Mouse (Mus musculus): Measurements from ENCODE around the gene Ccr10. TPM values are rescaled to one million over a fixed set of nuclear protein-coding genes. Genes with fewer than 3 reads are reported as not detected.

Gene Ccr10
- polyA plus RNA-seq, 1 experiment from 2014 or later = 0.13 TPM

GRCm38 (mm10) chr11:101184984-101185383 lies 9.7 kb upstream of the Ccr10 start:
- ATAC-seq (ENCODE audit: insufficient number of reproducible peaks, low FRiP score, low TSS enrichment, low read depth) (no peak), DNase-seq (ENCODE audit: low spot score) (no peak)
- 86% methylated on average over 12 of the region's 12 CpGs for WGBS
- peaks cover 7% of the 10 kb centered on the region for H3K4me1 ChIP-seq (ENCODE audit: control insufficient read depth, insufficient read depth, low read length)
- H3K27me3 ChIP-seq (ENCODE audit: control insufficient read depth, insufficient read depth, low read length) = no peaks in the 10 kb centered on the region
- no peak overlapping the region for H3K4me3 ChIP-seq (ENCODE audit: low read depth, low read length)
- H3K9me3 ChIP-seq (ENCODE audit: control insufficient read depth, low read length) = no peaks in the 10 kb centered on the region
- no peak overlapping the region for H3K4me2 ChIP-seq (ENCODE audit: low read depth, severe bottlenecking)
- no peak overlapping the region for H3K27ac ChIP-seq (replicated peaks; ENCODE audit: low read depth, low read length)
- H3K36me3 ChIP-seq (ENCODE audit: control insufficient read depth, insufficient read depth, low read length) = no peaks in the 10 kb centered on the region; the same call in 1 of the 2 replicates
- H3K9ac ChIP-seq (ENCODE audit: low read length) = no peak overlapping the region

DNA sequence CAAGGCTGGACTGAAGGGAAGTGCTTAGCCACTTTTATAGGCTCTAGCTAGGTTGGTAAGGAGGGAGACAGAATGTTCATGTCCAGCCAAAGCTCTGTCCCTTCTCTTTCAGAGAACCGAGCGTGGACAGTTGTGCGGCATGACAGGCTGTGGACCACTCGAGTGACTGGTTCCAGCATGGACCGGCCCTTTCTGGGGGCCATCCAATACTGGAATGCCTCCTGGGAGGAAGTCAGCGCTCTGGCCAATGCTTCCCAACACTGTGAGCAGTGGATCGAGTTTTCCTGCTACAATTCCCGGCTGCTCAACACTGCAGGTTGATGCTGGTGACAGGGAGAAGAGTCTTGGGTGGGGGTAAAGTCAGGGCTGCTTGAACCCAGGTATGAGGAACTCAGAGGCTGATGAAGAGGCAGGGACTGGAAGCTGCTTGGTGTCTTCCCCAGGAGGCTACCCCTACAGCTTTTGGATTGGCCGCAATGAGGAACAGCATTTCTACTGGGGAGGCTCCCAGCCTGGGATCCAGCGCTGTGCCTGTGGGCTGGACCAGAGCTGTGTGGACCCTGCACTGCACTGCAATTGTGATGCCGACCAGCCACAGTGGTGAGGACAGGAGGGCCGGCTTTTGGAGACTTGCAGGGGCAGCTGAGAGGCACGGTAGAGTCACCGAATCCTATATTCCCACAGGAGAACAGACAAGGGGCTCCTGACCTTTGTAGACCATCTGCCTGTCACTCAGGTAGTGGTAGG lies 7.7 kb upstream of the Ccr10 start:
- Histone ChIP-seq H3K4me2 (ENCODE audit: low read depth, severe bottlenecking) (no peak overlapping the region), H3K4me3 (ENCODE audit: low read depth, low read length) (no peak overlapping the region), H3K36me3 (ENCODE audit: control insufficient read depth, insufficient read depth, low read length) (no peaks in the 10 kb centered on the region; the same call in 1 of the 2 replicates), H3K9ac (ENCODE audit: low read length) (no peak overlapping the region), H3K4me1 (ENCODE audit: control insufficient read depth, insufficient read depth, low read length) (no peaks in the 10 kb centered on the region), H3K9me3 (ENCODE audit: control insufficient read depth, low read length) (no peaks in the 10 kb centered on the region), H3K27ac (replicated peaks; ENCODE audit: low read depth, low read length) (no peak overlapping the region), H3K27me3 (ENCODE audit: control insufficient read depth, insufficient read depth, low read length) (peaks cover 3% of the 10 kb centered on the region)
- ATAC-seq (ENCODE audit: insufficient number of reproducible peaks, low FRiP score, low TSS enrichment, low read depth) (no peak), DNase-seq (ENCODE audit: low spot score) (no peak)
- WGBS = 82% methylated on average over 14 of the region's 14 CpGs

DNA sequence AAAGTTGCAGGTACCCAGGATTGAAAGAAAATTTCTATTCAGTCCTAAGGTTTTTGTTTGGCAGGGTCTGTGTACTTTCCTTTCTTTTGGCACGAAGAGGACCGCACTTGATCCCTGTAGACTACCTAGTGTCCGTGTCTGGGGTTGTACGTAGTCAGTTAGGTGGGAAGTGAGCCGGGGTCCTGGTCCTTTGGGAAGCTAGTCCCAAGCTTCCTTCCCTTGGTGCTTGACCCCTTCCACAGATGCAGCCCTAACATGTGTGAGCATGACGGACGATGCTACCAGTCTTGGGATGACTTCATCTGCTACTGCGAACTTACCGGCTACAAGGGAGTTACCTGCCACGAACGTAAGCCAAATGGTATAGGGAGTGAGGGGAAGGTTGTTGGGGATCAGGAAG lies 6.7 kb upstream of the Ccr10 start:
- no peaks in the 10 kb centered on the region for H3K9me3 ChIP-seq (ENCODE audit: control insufficient read depth, low read length)
- H3K4me3 ChIP-seq (ENCODE audit: low read depth, low read length) = no peak overlapping the region
- 92% methylated on average over 11 of the region's 11 CpGs for WGBS
- H3K9ac ChIP-seq (ENCODE audit: low read length) = no peak overlapping the region
- peaks cover 13% of the 10 kb centered on the region for H3K27me3 ChIP-seq (ENCODE audit: control insufficient read depth, insufficient read depth, low read length)
- DNase-seq (ENCODE audit: low spot score) (no peak), ATAC-seq (ENCODE audit: insufficient number of reproducible peaks, low FRiP score, low TSS enrichment, low read depth) (no peak)
- no peaks in the 10 kb centered on the region; the same call in 1 of the 2 replicates for H3K4me1 ChIP-seq (ENCODE audit: control insufficient read depth, insufficient read depth, low read length)
- no peak overlapping the region for H3K27ac ChIP-seq (replicated peaks; ENCODE audit: low read depth, low read length)
- no peaks in the 10 kb centered on the region; the same call in 1 of the 2 replicates for H3K36me3 ChIP-seq (ENCODE audit: control insufficient read depth, insufficient read depth, low read length)
- no peak overlapping the region for H3K4me2 ChIP-seq (ENCODE audit: low read depth, severe bottlenecking)

DNA sequence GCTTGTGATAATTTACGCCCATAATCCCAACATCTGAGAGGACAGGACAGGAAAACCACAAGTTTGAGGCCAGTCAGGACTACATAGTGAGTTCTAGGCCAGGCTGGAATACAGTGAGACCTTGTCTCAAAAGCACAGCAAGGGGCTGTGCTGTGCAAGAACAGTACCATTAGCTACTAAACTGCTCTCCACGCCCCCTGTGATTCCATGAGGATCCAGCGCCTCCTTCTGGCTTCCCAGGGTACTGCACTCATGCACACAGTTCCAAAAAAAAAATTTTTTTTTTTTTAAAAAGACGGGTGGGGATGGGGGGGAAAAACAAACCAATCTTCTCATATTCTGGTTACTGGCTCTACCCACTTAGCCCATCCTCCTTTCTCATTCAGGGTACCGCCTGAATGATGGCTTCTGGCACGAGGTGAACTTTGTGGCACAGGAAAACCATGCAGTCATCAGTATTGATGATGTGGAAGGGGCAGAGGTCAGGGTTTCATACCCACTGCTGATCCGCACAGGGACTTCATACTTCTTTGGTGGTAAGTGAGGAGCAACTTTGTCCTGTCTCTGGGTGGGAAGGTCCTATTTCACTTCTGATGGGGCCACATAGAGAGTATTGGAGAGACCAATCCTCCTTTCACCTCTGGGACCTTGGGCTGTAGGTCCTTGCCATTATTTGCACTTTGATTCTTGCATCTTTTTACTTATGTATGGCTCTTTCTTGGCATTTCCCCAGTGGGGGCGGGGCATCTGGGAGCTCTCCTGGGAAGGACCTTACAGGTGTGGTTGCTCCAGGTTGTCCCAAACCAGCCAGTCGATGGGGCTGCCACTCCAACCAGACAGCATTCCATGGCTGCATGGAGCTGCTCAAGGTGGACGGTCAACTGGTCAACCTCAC lies 5.8 kb upstream of the Ccr10 start:
- peaks cover 22% of the 10 kb centered on the region for H3K27me3 ChIP-seq (ENCODE audit: control insufficient read depth, insufficient read depth, low read length)
- no peak overlapping the region for H3K27ac ChIP-seq (replicated peaks; ENCODE audit: low read depth, low read length)
- WGBS = 43% methylated on average over 10 of the region's 10 CpGs
- no peaks in the 10 kb centered on the region for H3K9me3 ChIP-seq (ENCODE audit: control insufficient read depth, low read length)
- no peak overlapping the region for H3K4me3 ChIP-seq (ENCODE audit: low read depth, low read length)
- no peaks in the 10 kb centered on the region; the same call in 1 of the 2 replicates for H3K36me3 ChIP-seq (ENCODE audit: control insufficient read depth, insufficient read depth, low read length)
- H3K9ac ChIP-seq (ENCODE audit: low read length) = no peak overlapping the region
- no peaks in the 10 kb centered on the region; the same call in 1 of the 2 replicates for H3K4me1 ChIP-seq (ENCODE audit: control insufficient read depth, insufficient read depth, low read length)
- no peak for ATAC-seq (ENCODE audit: insufficient number of reproducible peaks, low FRiP score, low TSS enrichment, low read depth)
- peak; percentile 84 for DNase-seq (ENCODE audit: low spot score)
- H3K4me2 ChIP-seq (ENCODE audit: low read depth, severe bottlenecking) = no peak overlapping the region

GRCm38 (mm10) chr11:101180261-101180660 lies 5.0 kb upstream of the Ccr10 start:
- Histone ChIP-seq H3K27me3 (ENCODE audit: control insufficient read depth, insufficient read depth, low read length) (peaks cover 30% of the 10 kb centered on the region), H3K27ac (replicated peaks; ENCODE audit: low read depth, low read length) (no peak overlapping the region)
- 68% methylated on average over 17 of the region's 17 CpGs for WGBS

GRCm38 (mm10) chr11:101179306-101179705 lies 4.1 kb upstream of the Ccr10 start:
- WGBS = 83% methylated on average over 15 of the region's 15 CpGs
- H3K27ac ChIP-seq (replicated peaks; ENCODE audit: low read depth, low read length) = no peak overlapping the region
- H3K9me3 ChIP-seq (ENCODE audit: control insufficient read depth, low read length) = no peaks in the 10 kb centered on the region
- H3K27me3 ChIP-seq (ENCODE audit: control insufficient read depth, insufficient read depth, low read length) = peaks cover 39% of the 10 kb centered on the region
- H3K36me3 ChIP-seq (ENCODE audit: control insufficient read depth, insufficient read depth, low read length) = no peaks in the 10 kb centered on the region; the same call in 1 of the 2 replicates
- H3K4me2 ChIP-seq (ENCODE audit: low read depth, severe bottlenecking) = no peak overlapping the region
- H3K9ac ChIP-seq (ENCODE audit: low read length) = no peak overlapping the region
- no peak overlapping the region for H3K4me3 ChIP-seq (ENCODE audit: low read depth, low read length)
- ATAC-seq (ENCODE audit: insufficient number of reproducible peaks, low FRiP score, low TSS enrichment, low read depth) (no peak), DNase-seq (ENCODE audit: low spot score) (no peak)
- H3K4me1 ChIP-seq (ENCODE audit: control insufficient read depth, insufficient read depth, low read length) = peaks cover 4% of the 10 kb centered on the region; the same call in 1 of the 2 replicates

More at GRCm38 (mm10) chr11:101180261-101180660, 5.0 kb upstream of the Ccr10 start:
- Histone ChIP-seq H3K4me1 (ENCODE audit: control insufficient read depth, insufficient read depth, low read length) (peaks cover under 1% of the 10 kb centered on the region; the same call in 1 of the 2 replicates), H3K9ac (ENCODE audit: low read length) (no peak overlapping the region), H3K9me3 (ENCODE audit: control insufficient read depth, low read length) (no peaks in the 10 kb centered on the region), H3K36me3 (ENCODE audit: control insufficient read depth, insufficient read depth, low read length) (no peaks in the 10 kb centered on the region; the same call in 1 of the 2 replicates), H3K4me3 (ENCODE audit: low read depth, low read length) (no peak overlapping the region), H3K4me2 (ENCODE audit: low read depth, severe bottlenecking) (no peak overlapping the region)
- ATAC-seq (ENCODE audit: insufficient number of reproducible peaks, low FRiP score, low TSS enrichment, low read depth) (no peak), DNase-seq (ENCODE audit: low spot score) (no peak)

- peaks cover 46% of the 10 kb centered on the region for H3K27me3 ChIP-seq (ENCODE audit: control insufficient read depth, insufficient read depth, low read length)
- H3K4me1 ChIP-seq (ENCODE audit: control insufficient read depth, insufficient read depth, low read length) = peaks cover 10% of the 10 kb centered on the region; the same call in 1 of the 2 replicates
- no peak overlapping the region for H3K9ac ChIP-seq (ENCODE audit: low read length)
- H3K4me2 ChIP-seq (ENCODE audit: low read depth, severe bottlenecking) = no peak overlapping the region
- no peak for ATAC-seq (ENCODE audit: insufficient number of reproducible peaks, low FRiP score, low TSS enrichment, low read depth)
- H3K4me3 ChIP-seq (ENCODE audit: low read depth, low read length) = 0 out of 2 replicates have a peak overlapping the region, but pooled peaks have one; percentile 2
- DNase-seq (ENCODE audit: low spot score) = no peak
- no peaks in the 10 kb centered on the region; the same call in 1 of the 2 replicates for H3K36me3 ChIP-seq (ENCODE audit: control insufficient read depth, insufficient read depth, low read length)
- 53% methylated on average over 36 of the region's 36 CpGs for WGBS
- no peak overlapping the region for H3K27ac ChIP-seq (replicated peaks; ENCODE audit: low read depth, low read length)
- H3K9me3 ChIP-seq (ENCODE audit: control insufficient read depth, low read length) = no peaks in the 10 kb centered on the region
These were observed 3.1 kb upstream of the Ccr10 start for GRCm38 (mm10) chr11:101178061-101179058.
